Mouse (Mus musculus) gonadal fat pad, adult 2 months (tissue): Measurements from ENCODE around the gene Mlxipl. TPM values are rescaled to one million over a fixed set of nuclear protein-coding genes. Genes with fewer than 3 reads are reported as not detected.
A peak's percentile ranks its signal among the peaks of the same experiment; 100 is the strongest.

Source experiments
- DNase-seq: peaks from one replicate; pipeline ENCODE4 v3.0.0-alpha.2; 2012; ENCODE audit warnings: low read depth
- polyA plus RNA-seq: library from polyadenylated mRNA; depleted of rRNA; stranded (reverse); fragments of >200 nt; gene quantifications from 2 replicates; pipeline ENCODE4 v1.2.3, GENCODE M21; 2012

Gene Mlxipl
- polyA plus RNA-seq, 1 experiment: 86.8 TPM

GRCm38 (mm10) chr5:135145532-135145931 lies 55.8 kb downstream of the Mlxipl start:
- DNase-seq: no peak

- no peak for DNase-seq
Observed at GRCm38 (mm10) chr5:135145955-135146354, 56.3 kb downstream of the Mlxipl start.

- no peak for DNase-seq
Observed at GRCm38 (mm10) chr5:135148715-135149052, 59.0 kb downstream of the Mlxipl start.

- peak; percentile 91 for DNase-seq
Observed at GRCm38 (mm10) chr5:135149053-135149819, 59.5 kb downstream of the Mlxipl start, which contains the start of gene Tbl2. Gene Tbl2, plus strand, starts transcription at chr5:135149657.

DNA sequence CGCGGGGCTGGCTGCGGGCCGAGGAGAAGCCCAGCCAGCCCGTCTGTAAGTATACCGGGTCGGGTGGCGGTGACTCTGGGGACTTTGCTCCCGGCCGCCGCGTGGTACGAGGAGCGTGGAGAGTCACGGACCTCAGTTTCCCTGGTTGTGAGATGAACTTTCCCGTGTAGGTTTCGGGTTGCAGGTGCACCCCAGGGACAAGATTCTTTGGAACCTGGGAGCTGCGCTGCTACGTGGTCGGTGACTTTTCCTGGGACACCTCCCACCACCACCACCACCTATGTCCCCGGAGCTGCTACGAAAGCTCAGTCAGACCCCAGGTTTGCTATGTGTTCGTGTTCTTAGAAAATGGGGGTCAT lies 60.1 kb downstream of the Mlxipl start:
- DNase-seq: no peak

- no peak for DNase-seq
Observed at GRCm38 (mm10) chr5:135156496-135156895, 66.8 kb downstream of the Mlxipl start.

GRCm38 (mm10) chr5:135161221-135161620 lies 71.5 kb downstream of the Mlxipl start:
- DNase-seq: peak; percentile 61

GRCm38 (mm10) chr5:135161650-135162049 lies 72.0 kb downstream of the Mlxipl start:
- no peak for DNase-seq

GRCm38 (mm10) chr5:135162361-135162760 lies 72.7 kb downstream of the Mlxipl start:
- DNase-seq: no peak

GRCm38 (mm10) chr5:135162821-135163220 lies 73.1 kb downstream of the Mlxipl start:
- DNase-seq: no peak

- no peak for DNase-seq
Observed at GRCm38 (mm10) chr5:135166909-135167308, 77.2 kb downstream of the Mlxipl start.

- no peak for DNase-seq
Observed at GRCm38 (mm10) chr5:135167469-135167868, 77.8 kb downstream of the Mlxipl start.

DNA sequence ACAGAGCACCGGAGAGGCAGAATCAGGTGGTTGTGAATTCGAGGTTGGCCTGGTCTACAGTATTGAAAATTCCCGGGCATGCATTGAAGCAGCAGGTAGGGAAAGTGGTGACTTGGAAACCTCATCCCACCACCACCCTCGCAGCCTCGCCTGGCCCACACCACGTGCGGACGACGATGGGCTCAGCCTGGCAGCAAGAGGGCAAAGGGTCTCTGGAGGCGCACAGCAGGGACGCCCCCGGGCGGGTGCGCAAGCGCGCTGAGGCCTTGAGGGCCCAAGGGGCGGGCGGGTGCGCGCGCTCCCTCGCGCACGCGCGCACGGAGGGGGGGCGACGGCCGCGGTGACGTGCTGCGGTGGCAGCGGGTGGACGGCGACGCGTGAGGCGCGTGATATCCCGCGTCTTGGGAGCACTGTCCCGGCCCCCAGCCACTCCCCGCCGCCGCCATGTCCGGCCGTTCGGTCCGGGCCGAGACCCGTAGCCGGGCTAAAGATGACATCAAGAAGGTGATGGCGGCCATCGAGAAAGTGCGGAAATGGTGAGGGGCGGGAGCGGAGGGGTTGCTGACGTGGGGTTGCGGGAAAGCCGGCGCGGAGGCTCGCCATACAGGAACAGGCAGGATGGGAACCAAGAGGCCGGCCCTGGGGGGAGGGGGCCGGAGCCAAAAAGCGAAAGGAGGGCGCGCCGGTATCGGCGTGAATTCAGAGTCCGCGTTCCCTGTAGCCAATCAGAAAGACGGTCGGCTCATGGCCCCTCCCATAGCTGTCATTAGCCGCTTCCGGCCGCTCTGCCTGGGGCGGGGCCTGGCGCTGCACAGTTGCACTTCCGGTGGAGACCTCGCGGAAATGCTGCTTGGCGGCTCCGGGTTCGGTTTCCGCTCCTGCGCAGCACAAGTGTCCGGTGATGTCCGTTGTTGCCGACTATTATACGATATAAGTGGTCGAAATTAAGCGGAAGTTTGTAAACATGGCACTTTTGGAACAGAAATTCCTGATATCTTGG lies 78.7 kb downstream of the Mlxipl start, which contains the start of gene Bcl7b:
TSS of gene Bcl7b (plus strand) at position 221 of the 1,000 bp plus-strand sequence.
- DNase-seq: peak; percentile 57

DNA sequence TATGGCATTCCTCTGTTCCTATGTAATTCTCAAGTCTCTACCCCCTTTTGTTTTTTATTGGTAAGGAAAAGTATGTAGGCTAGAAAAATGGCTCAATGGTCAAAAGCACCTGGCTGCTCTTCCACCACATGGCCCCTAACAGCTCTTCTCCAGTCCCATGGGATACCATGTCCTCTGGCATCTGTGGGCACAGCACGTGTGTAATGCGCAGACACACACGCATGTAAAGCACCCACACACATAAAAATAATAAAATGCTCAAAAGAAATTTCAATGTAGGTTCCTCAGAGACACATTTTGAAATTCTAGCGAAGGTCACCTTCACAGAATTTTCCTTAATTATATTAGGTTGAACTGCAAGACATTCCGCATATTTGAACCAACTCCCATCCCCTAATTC lies 79.8 kb downstream of the Mlxipl start:
- no peak for DNase-seq

DNA sequence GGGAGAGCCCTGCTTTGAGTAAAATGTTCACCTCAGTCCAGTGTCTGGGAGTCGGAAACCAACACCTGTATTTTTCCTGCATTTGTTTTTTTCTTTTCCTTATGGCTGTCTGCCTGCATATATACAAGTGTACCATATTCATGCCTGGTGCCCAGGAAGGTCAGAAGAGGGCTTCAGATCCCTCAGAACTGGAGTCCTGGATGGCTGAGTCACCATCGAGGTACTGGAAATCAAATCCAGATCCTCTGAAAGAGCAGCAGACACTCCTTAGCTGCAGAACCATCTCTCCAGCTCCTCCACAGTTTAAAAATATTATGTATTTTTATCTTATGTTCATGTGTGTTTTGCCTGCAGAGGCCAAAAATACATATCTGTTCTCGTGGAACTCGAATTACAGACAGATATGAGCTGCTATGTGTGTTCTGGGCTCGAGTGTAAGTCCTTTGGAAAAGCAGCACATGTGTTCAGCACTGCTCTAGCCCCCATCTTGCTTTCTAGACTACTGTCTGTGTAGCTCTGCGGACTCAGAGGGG lies 82.1 kb downstream of the Mlxipl start:
- no peak for DNase-seq

DNA sequence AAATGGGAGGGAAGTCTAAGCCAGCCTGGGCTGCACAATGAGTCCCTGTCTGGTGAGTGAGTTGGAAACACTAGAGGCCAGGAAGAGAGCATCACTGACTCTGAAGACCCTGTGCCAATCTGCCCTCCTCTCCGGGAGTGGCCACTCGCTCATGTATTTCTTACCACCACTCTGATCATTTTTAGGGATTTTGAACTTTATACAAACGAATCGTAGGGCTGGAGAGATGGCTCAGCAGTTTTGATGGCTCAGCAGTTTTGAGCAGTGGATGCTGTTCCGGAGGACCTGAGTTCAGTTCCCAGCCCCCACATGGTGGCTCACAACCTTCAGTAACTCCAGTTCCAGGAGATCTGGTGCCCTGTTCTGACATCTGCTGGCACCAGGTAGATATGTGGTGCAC lies 83.3 kb downstream of the Mlxipl start:
- no peak for DNase-seq

DNA sequence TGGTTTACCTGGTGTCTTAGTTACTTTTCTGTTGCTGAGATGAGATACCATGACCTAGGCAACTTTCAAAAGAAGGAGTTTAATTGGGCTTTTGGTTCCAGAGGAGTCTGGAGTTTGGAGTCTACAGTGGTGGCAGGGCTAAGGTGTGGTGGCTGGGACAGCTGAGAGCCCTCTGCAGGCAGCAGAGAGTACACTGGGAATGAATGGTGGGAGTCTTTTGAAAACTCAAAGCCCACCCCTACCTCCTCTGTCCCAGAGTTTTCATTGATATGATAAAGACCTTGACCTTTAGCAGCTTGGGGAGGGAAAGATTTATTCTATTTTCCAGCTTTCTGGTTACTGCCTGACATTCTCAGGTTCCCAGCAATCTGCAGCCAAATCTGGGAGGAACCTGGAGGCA lies 85.4 kb downstream of the Mlxipl start:
- no peak for DNase-seq

DNA sequence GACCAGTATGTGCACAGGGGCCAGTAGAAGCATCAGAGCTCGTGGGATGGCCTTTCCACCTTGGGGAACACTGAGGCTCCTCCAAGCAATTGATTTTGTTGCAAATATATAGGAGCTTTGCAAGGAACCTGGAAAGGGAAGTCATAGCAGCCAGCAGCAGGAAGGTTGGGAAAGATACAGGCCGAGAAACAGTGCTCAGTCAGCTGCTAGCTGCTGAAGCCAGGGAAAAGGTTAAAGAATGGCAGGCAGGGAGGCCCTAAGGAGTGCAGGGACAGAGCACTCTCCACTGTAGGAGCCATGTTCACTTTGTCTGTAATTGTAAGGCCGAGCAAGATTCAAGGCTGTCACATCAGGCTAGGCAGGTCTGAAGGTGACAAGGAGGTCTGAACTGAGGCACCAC lies 88.8 kb downstream of the Mlxipl start:
- DNase-seq: no peak

DNA sequence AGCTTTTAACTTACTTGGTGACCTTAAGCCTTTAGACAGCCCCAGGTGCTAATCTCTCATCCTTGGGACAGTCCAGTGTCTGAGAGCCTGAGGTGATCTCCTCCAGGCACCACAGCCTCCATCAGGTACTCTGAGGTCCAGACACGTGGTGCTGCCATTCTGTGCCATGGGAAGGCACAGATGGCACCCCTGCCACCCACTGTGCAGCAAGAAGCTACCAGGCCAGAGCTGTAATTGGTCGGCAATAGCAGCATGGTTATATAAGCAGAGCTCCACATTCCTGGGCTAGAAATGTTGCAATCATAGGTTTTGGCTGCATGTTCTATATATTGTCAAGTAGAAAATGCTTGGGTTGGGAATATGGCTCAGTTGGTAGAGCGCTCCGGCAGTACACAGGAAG lies 89.3 kb downstream of the Mlxipl start:
- no peak for DNase-seq

GRCm38 (mm10) chr5:135179616-135180015 lies 89.9 kb downstream of the Mlxipl start:
- no peak for DNase-seq

DNA sequence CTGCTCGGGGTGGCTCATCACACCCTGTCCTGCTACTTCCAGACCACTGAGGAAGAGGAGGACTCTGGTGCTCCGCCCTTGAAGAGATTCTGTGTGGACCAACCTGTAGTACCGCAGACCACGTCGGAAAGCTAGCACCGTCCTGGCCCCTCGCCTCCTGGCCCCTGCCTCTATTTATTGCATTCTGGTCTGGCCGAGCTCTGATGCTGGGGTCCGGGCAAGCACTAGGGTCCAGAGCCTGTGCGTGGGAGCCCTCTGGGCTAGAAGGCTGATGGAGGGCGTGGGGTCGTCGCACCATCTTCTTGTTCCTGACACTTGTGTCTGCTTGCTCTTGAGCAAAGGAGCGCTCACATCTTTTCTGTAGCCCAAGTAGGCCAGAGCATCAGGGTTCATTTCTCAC lies 91.1 kb downstream of the Mlxipl start:
- DNase-seq: no peak

DNA sequence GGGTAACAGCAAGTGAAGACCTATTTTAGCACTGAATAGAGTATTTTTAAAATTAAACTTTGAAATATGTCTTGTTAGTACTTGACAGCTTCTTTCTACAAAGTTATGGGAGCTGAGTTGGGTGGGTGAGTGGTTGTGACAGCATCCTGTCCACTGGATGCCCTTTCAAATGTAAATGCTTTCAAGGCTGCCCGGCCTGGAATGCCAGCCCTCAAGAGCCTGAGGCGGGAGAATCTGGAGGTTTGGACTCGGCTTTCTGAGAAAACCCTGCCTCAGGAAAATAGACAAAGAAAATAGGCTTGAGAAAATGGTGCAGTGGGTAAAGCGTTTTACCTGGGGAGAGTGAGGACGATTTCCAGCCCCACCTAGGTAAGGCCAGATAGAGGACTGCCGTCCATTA lies 92.1 kb downstream of the Mlxipl start:
- DNase-seq: no peak
